Mouse (Mus musculus) left cerebral cortex, postnatal 14 days (tissue): ENCODE data around the gene Rnf133. TPM values are rescaled to one million over a fixed set of nuclear protein-coding genes. Genes with fewer than 3 reads are reported as not detected.

Experiments used
- DNase-seq, 2 experiments: peaks; one replicate each; pipeline ENCODE4 v3.0.0; 2021 to 2022; ENCODE audit warnings: low spot score in 2 of 2, mixed read lengths in 1 of 2
- intact Hi-C: fragments of 180-260 bp; cut with DNase I; formaldehyde crosslinking; loops from one replicate; pipeline ENCODE4 v1.15.1; 2025
- long read RNA-seq, 2 experiments: library from polyadenylated mRNA; stranded (forward); transcript quantifications; one replicate each; pipeline ENCODE4 v2.0.0; 2021
- total RNA-seq, 2 experiments: library from RNA; stranded (reverse); gene quantifications; 2 replicates each; pipeline ENCODE4 v1.2.3; 2021

The Rnf133 gene
- total RNA-seq, result not detected
- long read RNA-seq, experiment 1, result 0 reads
- long read RNA-seq, experiment 2, result 0 reads

GRCm38 (mm10) chr6:23650205-23650604 lies at the start of gene Rnf133:
Rnf133 (minus strand) TSS chr6:23650305.
- intact Hi-C loops, result no loop called here
- DNase-seq, result no peak

GRCm38 (mm10) chr6:23678172-23678571 lies 28.1 kb upstream of the Rnf133 start:
- intact Hi-C loops, result no loop called here

GRCm38 (mm10) chr6:23655036-23655435 lies 4.9 kb upstream of the Rnf133 start, which contains the start of gene Rnf148:
Rnf148 (minus strand) TSS chr6:23655136.
- DNase-seq, result no peak
- intact Hi-C loops, result no loop called here

More at GRCm38 (mm10) chr6:23678172-23678571, 28.1 kb upstream of the Rnf133 start:
- no peak for DNase-seq

GRCm38 (mm10) chr6:23648732-23649131 lies 1.4 kb downstream of the Rnf133 start:
- intact Hi-C loops, result no loop called here

GRCm38 (mm10) chr6:23647627-23648247 lies 2.4 kb downstream of the Rnf133 start:
- intact Hi-C loops, result no loop called here
- DNase-seq, result no peak

More at GRCm38 (mm10) chr6:23648732-23649131, 1.4 kb downstream of the Rnf133 start:
- DNase-seq, result no peak

- intact Hi-C loops, result no loop called here
- DNase-seq, result peak in 1 of 2 experiments; percentile 47
Measured at GRCm38 (mm10) chr6:23637081-23637480, 13.0 kb downstream of the Rnf133 start.

GRCm38 (mm10) chr6:23635208-23635607 lies 14.9 kb downstream of the Rnf133 start:
- intact Hi-C loops, result no loop called here
- DNase-seq, result no peak

GRCm38 (mm10) chr6:23634016-23634415 lies 16.1 kb downstream of the Rnf133 start:
- intact Hi-C loops, result no loop called here

GRCm38 (mm10) chr6:23630465-23630864 lies 19.6 kb downstream of the Rnf133 start:
- intact Hi-C loops, result no loop called here
- DNase-seq, result no peak

More at GRCm38 (mm10) chr6:23634016-23634415, 16.1 kb downstream of the Rnf133 start:
- no peak for DNase-seq

Other genes starting within 250 kb of the Rnf133 start
- gene Rnf148, start 4.8 kb upstream of the Rnf133 start, total RNA-seq, result under 1 TPM; 0.55 to 0.94 TPM
- 10 to 100 TPM; 78.0 to 86.7 TPM for gene Cadps2, start 189.1 kb upstream of the Rnf133 start, total RNA-seq